Mouse (Mus musculus): ENCODE measurements around the gene Kank2. TPM values are rescaled to one million over a fixed set of nuclear protein-coding genes. Genes with fewer than 3 reads are reported as not detected.
"Not testable (repeated sequence)": the region's sequence is repeated elsewhere in the genome, so short reads cannot be mapped to it uniquely, and the experiment has no call there.

Kank2 gene
- polyA plus RNA-seq, 1 experiment: 19.7 TPM

- Histone ChIP-seq H3K4me3 (ENCODE audit: insufficient read depth, low read depth, low read length) (no peak overlapping the region), H3K4me1 (ENCODE audit: control insufficient read depth, insufficient read depth, insufficient read length, low read length) (peaks cover 12% of the 10 kb centered on the region), H3K27ac (replicated peaks; ENCODE audit: low read depth, low read length) (no peak overlapping the region)
Measured at GRCm38 (mm10) chr9:21801121-21801520, 2.6 kb upstream of the Kank2 start.

DNA sequence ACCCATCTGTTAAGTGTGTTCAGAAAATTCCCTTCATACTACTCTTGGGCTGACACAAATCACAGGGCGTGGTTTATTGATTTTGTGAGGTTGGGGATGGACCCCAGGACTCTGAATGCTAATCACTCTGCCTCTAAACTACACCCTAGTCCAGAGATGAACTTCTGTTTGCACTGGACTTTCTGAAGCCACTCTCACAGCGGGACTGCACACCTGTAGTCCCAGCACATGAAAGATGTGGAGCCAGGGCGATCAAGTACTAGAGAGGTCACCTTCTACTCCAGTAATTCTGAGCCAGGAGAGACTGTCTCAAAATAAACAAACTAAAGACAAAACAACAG lies 436 bp upstream of the Kank2 start:
- peaks cover 12% of the 10 kb centered on the region for H3K4me1 ChIP-seq (ENCODE audit: control insufficient read depth, insufficient read depth, insufficient read length, low read length)
- peak overlapping the region; percentile 92 for H3K4me3 ChIP-seq (ENCODE audit: insufficient read depth, low read depth, low read length)
- peak overlapping the region; percentile 26; the same call in 1 of the 2 replicates for H3K27ac ChIP-seq (replicated peaks; ENCODE audit: low read depth, low read length)

DNA sequence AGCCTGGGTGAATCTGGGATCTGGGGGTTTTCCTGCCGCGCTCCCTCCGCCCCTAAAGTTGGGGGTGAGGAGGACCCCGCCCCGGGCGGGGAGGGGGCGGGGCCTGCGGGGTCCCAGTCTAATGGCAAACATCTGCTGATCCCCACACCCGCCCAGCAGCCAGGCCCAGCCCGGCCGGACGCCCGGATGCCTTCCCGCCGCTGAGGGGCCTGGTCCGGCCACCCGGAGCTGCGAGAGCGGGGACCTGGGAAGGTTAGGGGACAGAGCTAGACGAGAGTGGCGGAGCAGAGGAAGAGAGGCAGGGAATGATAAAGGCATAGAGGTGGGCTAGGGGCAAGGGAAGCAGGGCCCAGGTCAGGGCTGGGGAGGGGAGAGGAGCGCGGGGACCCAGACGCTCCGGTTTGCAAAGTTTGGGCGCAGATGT lies 611 bp downstream of the Kank2 start:
- H3K27ac ChIP-seq (replicated peaks; ENCODE audit: low read depth, low read length): peak overlapping the region; percentile 80
- peaks cover 13% of the 10 kb centered on the region for H3K4me1 ChIP-seq (ENCODE audit: control insufficient read depth, insufficient read depth, insufficient read length, low read length)
- H3K4me3 ChIP-seq (ENCODE audit: insufficient read depth, low read depth, low read length): peak overlapping the region; percentile 92

GRCm38 (mm10) chr9:21796919-21797318 lies 1.6 kb downstream of the Kank2 start:
- peak overlapping the region; percentile 92 for H3K4me3 ChIP-seq (ENCODE audit: insufficient read depth, low read depth, low read length)
- peaks cover 20% of the 10 kb centered on the region for H3K4me1 ChIP-seq (ENCODE audit: control insufficient read depth, insufficient read depth, insufficient read length, low read length)
- H3K27ac ChIP-seq (replicated peaks; ENCODE audit: low read depth, low read length): no peak overlapping the region

DNA sequence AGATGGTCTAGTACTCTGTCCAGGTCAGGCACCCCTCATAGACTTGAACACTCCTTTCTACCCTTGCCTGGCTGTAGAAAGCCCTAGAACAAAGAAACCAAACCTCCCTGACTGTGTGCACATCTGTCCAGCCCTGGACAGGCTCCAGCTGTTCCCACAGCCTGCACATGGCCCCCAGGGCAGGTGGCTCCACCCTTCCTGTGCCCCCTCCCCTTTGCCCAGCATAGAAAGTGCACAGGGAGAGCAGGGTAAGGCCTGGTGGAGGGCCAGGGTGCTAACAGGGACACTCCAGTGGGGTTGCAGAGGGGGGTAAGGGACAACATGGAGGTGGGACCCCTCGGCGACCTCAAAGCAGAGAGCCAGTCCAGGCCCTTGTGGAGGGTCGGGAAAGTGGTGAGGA lies 2.3 kb downstream of the Kank2 start:
- H3K27ac ChIP-seq (replicated peaks; ENCODE audit: low read depth, low read length): no peak overlapping the region
- no peak overlapping the region; the same call in 1 of the 2 replicates for H3K4me3 ChIP-seq (ENCODE audit: insufficient read depth, low read depth, low read length)
- peaks cover 20% of the 10 kb centered on the region for H3K4me1 ChIP-seq (ENCODE audit: control insufficient read depth, insufficient read depth, insufficient read length, low read length)

- Histone ChIP-seq H3K4me3 (ENCODE audit: insufficient read depth, low read depth, low read length) (no peak overlapping the region), H3K27ac (replicated peaks; ENCODE audit: low read depth, low read length) (no peak overlapping the region), H3K4me1 (ENCODE audit: control insufficient read depth, insufficient read depth, insufficient read length, low read length) (peaks cover 20% of the 10 kb centered on the region)
Measured at GRCm38 (mm10) chr9:21795579-21795978, 3.0 kb downstream of the Kank2 start.

- H3K4me1 ChIP-seq (ENCODE audit: control insufficient read depth, insufficient read depth, insufficient read length, low read length): peaks cover 20% of the 10 kb centered on the region
- H3K27ac ChIP-seq (replicated peaks; ENCODE audit: low read depth, low read length): no peak overlapping the region
- H3K4me3 ChIP-seq (ENCODE audit: insufficient read depth, low read depth, low read length): no peak overlapping the region
Measured at GRCm38 (mm10) chr9:21794925-21795324, 3.6 kb downstream of the Kank2 start.

- Histone ChIP-seq H3K27ac (replicated peaks; ENCODE audit: low read depth, low read length) (no peak overlapping the region), H3K4me1 (ENCODE audit: control insufficient read depth, insufficient read depth, insufficient read length, low read length) (peaks cover 20% of the 10 kb centered on the region), H3K4me3 (ENCODE audit: insufficient read depth, low read depth, low read length) (no peak overlapping the region)
Measured at GRCm38 (mm10) chr9:21794344-21794834, 4.2 kb downstream of the Kank2 start.

- not testable (repeated sequence) for H3K4me3 ChIP-seq (ENCODE audit: insufficient read depth, low read depth, low read length); H3K27ac ChIP-seq (replicated peaks; ENCODE audit: low read depth, low read length)
- peaks cover 17% of the 10 kb centered on the region for H3K4me1 ChIP-seq (ENCODE audit: control insufficient read depth, insufficient read depth, insufficient read length, low read length)
Measured at GRCm38 (mm10) chr9:21793507-21793906, 5.0 kb downstream of the Kank2 start.

DNA sequence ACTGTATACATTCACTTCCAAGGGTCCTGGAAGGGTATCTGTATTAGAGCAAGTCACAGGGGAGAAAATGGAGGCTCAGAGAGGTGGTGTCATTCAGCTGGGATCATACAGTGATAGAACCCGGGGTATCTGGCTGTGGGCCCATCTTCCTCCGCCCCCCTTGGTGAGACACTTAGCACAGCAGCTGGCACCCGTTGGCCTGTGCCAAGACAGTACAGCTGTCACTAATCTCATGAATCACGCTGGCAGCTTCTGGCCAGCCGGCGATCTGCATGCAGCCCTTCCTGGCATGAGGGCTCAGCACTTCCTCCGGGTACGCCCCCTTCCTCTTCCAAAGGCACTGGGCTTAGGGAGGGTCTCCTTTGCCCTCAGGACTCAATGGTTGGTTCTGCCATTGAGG lies 5.9 kb downstream of the Kank2 start:
- Histone ChIP-seq H3K27ac (replicated peaks; ENCODE audit: low read depth, low read length) (no peak overlapping the region), H3K4me3 (ENCODE audit: insufficient read depth, low read depth, low read length) (no peak overlapping the region), H3K4me1 (ENCODE audit: control insufficient read depth, insufficient read depth, insufficient read length, low read length) (peaks cover 17% of the 10 kb centered on the region)

- peak overlapping the region; percentile 23; the same call in 1 of the 2 replicates for H3K27ac ChIP-seq (replicated peaks; ENCODE audit: low read depth, low read length)
- no peak overlapping the region for H3K4me3 ChIP-seq (ENCODE audit: insufficient read depth, low read depth, low read length)
- peaks cover 14% of the 10 kb centered on the region for H3K4me1 ChIP-seq (ENCODE audit: control insufficient read depth, insufficient read depth, insufficient read length, low read length)
Measured at GRCm38 (mm10) chr9:21791861-21792260, 6.7 kb downstream of the Kank2 start.

- 0 out of 2 replicates have a peak overlapping the region, but pooled peaks have one; percentile 3 for H3K27ac ChIP-seq (replicated peaks; ENCODE audit: low read depth, low read length)
- no peak overlapping the region for H3K4me3 ChIP-seq (ENCODE audit: insufficient read depth, low read depth, low read length)
- peaks cover 13% of the 10 kb centered on the region for H3K4me1 ChIP-seq (ENCODE audit: control insufficient read depth, insufficient read depth, insufficient read length, low read length)
Measured at GRCm38 (mm10) chr9:21788234-21788633, 10.3 kb downstream of the Kank2 start.

GRCm38 (mm10) chr9:21787654-21788053 lies 10.9 kb downstream of the Kank2 start:
- Histone ChIP-seq H3K4me3 (ENCODE audit: insufficient read depth, low read depth, low read length) (no peak overlapping the region), H3K27ac (replicated peaks; ENCODE audit: low read depth, low read length) (no peak overlapping the region), H3K4me1 (ENCODE audit: control insufficient read depth, insufficient read depth, insufficient read length, low read length) (peaks cover 9% of the 10 kb centered on the region)

DNA sequence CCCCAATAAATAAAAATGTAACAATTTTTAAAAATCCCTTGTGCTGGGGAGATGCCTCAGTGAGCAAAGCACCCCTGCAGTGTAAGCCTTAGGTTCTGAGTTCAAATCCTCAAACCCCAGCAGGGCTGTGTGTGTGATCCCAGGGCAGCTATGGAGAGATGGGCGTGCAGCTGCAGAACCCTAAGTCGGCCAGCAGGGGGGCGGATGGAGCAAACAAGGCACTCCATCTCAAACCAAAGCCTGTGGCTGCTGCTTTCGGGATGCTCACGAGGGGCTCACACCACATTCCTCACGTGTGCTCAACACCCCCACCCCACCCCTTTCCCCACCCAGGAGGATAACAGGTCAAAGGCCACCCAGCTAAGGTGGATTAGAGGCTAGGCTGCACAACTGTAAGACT lies 11.6 kb downstream of the Kank2 start:
- peaks cover 5% of the 10 kb centered on the region for H3K4me1 ChIP-seq (ENCODE audit: control insufficient read depth, insufficient read depth, insufficient read length, low read length)
- no peak overlapping the region for H3K27ac ChIP-seq (replicated peaks; ENCODE audit: low read depth, low read length)
- H3K4me3 ChIP-seq (ENCODE audit: insufficient read depth, low read depth, low read length): no peak overlapping the region

DNA sequence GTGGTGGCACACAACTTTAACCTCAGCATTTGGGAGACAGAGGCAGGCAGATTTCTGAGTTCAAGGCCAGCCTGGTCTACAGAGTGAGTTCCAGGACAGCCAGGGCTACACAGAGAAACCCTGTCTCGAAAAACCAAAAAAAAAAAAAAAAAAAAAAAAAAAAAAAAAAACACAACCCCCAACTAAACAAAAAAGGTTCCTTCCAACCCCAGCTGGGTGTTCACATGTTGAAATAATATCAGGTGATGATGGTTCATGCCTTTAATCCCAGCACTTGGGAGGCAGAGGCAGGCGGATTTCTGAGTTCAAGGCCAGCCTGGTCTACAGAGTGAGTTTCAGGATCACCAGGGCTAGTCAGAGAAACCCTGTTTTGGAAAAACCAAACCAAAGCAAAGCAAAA lies 12.2 kb downstream of the Kank2 start:
- H3K27ac ChIP-seq (replicated peaks; ENCODE audit: low read depth, low read length); H3K4me1 ChIP-seq (ENCODE audit: control insufficient read depth, insufficient read depth, insufficient read length, low read length); H3K4me3 ChIP-seq (ENCODE audit: insufficient read depth, low read depth, low read length): not testable (repeated sequence)

- peaks cover 5% of the 10 kb centered on the region for H3K4me1 ChIP-seq (ENCODE audit: control insufficient read depth, insufficient read depth, insufficient read length, low read length)
- H3K27ac ChIP-seq (replicated peaks; ENCODE audit: low read depth, low read length): peak overlapping the region; percentile 59
- no peak overlapping the region for H3K4me3 ChIP-seq (ENCODE audit: insufficient read depth, low read depth, low read length)
Measured at GRCm38 (mm10) chr9:21784517-21785307, 13.8 kb downstream of the Kank2 start.
